Mouse (Mus musculus) erythroblast, embryonic 14.5 days (primary cell): ENCODE data around the gene Eif3i. TPM values are rescaled to one million over a fixed set of nuclear protein-coding genes. Genes with fewer than 3 reads are reported as not detected.

Experiments
- H3K27me3 ChIP-seq: 2 replicates; pipeline ENCODE4 v1.6.1; 2012; ENCODE audit warnings: inconsistent platforms; ENCODE audit not compliant: control insufficient read depth
- H3K36me3 ChIP-seq: 2 replicates; pipeline ENCODE4 v1.6.1; 2012; ENCODE audit warnings: mild to moderate bottlenecking, inconsistent platforms; ENCODE audit not compliant: control insufficient read depth
- H3K4me1 ChIP-seq: 2 replicates; pipeline ENCODE4 v1.6.1; 2012; ENCODE audit warnings: inconsistent platforms; ENCODE audit not compliant: control insufficient read depth
- H3K4me3 ChIP-seq: replicated peaks from 2 replicates; pipeline ENCODE3; 2012; ENCODE audit warnings: moderate library complexity, mild to moderate bottlenecking, inconsistent platforms
- H3K9me3 ChIP-seq: 2 replicates; pipeline ENCODE4 v1.6.1; 2012; ENCODE audit warnings: low read length, inconsistent platforms, mixed read lengths; ENCODE audit not compliant: control insufficient read depth
- GATA1 ChIP-seq: IDR thresholded peaks from 2 replicates; pipeline ENCODE4 v1.6.1; 2012; ENCODE audit warnings: low read length, inconsistent platforms, mixed read lengths
- TAL1 ChIP-seq: IDR thresholded peaks from 3 replicates; pipeline ENCODE4 v1.6.1; 2012; ENCODE audit warnings: low read length, inconsistent platforms, mixed read lengths
- polyA plus RNA-seq: library from polyadenylated mRNA; stranded (reverse); fragments of >175 nt; gene quantifications from 2 replicates; pipeline ENCODE4 v1.2.3, GENCODE M21; 2012

Eif3i gene
- polyA plus RNA-seq, 1 experiment, result 16.7 TPM

- TF ChIP-seq TAL1 (no peak), GATA1 (no peak)
These were observed 10.0 kb upstream of the Eif3i start for GRCm38 (mm10) chr4:129610472-129610871.

DNA sequence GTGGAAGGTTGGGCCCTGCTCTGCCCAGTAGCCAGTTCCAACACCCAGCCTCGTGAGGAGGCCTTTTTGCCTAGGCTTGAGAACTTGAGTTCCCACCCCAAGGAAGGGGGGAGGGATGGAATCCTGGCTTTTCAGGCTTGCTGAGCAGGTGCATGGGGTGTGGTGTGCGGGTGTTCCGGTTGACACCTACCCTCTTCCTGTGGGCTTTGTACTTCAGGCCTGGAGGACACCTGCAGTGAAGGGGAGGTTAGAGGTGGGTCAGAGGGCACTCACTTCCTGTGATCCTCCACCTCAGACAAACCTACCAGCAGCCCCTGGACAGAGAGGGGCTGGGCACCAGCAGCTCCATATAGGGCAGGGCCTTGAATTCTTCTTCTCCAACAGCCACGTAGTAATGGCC lies 9.6 kb upstream of the Eif3i start:
- Histone ChIP-seq H3K4me1 (peaks cover 21% of the 10 kb centered on the region), H3K27me3 (no peaks in the 10 kb centered on the region), H3K4me3 (no peak overlapping the region), H3K36me3 (peaks cover 74% of the 10 kb centered on the region), H3K9me3 (no peaks in the 10 kb centered on the region)
- TF ChIP-seq GATA1 (no peak), TAL1 (no peak)

More at GRCm38 (mm10) chr4:129610472-129610871, 10.0 kb upstream of the Eif3i start:
- H3K4me3 ChIP-seq, result no peak overlapping the region
- no peaks in the 10 kb centered on the region for H3K9me3 ChIP-seq
- peaks cover 70% of the 10 kb centered on the region for H3K36me3 ChIP-seq
- no peaks in the 10 kb centered on the region for H3K27me3 ChIP-seq
- H3K4me1 ChIP-seq, result peaks cover 21% of the 10 kb centered on the region

- no peak overlapping the region for H3K4me3 ChIP-seq
- no peak for TF ChIP-seq GATA1
- TF ChIP-seq TAL1, result no peak
- no peaks in the 10 kb centered on the region for H3K9me3 ChIP-seq
- peaks cover 80% of the 10 kb centered on the region for H3K36me3 ChIP-seq
- peaks cover 23% of the 10 kb centered on the region for H3K4me1 ChIP-seq
- no peaks in the 10 kb centered on the region for H3K27me3 ChIP-seq
These were observed 8.7 kb upstream of the Eif3i start for GRCm38 (mm10) chr4:129609139-129609631.

- Histone ChIP-seq H3K36me3 (peaks cover 82% of the 10 kb centered on the region), H3K27me3 (no peaks in the 10 kb centered on the region), H3K9me3 (no peaks in the 10 kb centered on the region), H3K4me1 (peaks cover 26% of the 10 kb centered on the region), H3K4me3 (no peak overlapping the region)
- TF ChIP-seq TAL1 (no peak), GATA1 (no peak)
These were observed 8.1 kb upstream of the Eif3i start for GRCm38 (mm10) chr4:129608426-129609025.

GRCm38 (mm10) chr4:129588865-129589264 lies 11.6 kb downstream of the Eif3i start:
- TF ChIP-seq GATA1 (peak; percentile 29; the same call in 1 of the 2 replicates), TAL1 (peak; percentile 60)
- H3K9me3 ChIP-seq, result no peaks in the 10 kb centered on the region
- peaks cover 36% of the 10 kb centered on the region for H3K4me1 ChIP-seq
- no peaks in the 10 kb centered on the region for H3K27me3 ChIP-seq
- H3K4me3 ChIP-seq, result peak overlapping the region; percentile 6
- H3K36me3 ChIP-seq, result peaks cover 45% of the 10 kb centered on the region

GRCm38 (mm10) chr4:129586943-129587342 lies 13.5 kb downstream of the Eif3i start:
- Histone ChIP-seq H3K27me3 (no peaks in the 10 kb centered on the region), H3K36me3 (peaks cover 26% of the 10 kb centered on the region), H3K4me1 (peaks cover 39% of the 10 kb centered on the region), H3K9me3 (no peaks in the 10 kb centered on the region), H3K4me3 (no peak overlapping the region)
- TF ChIP-seq TAL1 (no peak), GATA1 (no peak)

- Histone ChIP-seq H3K36me3 (peaks cover 14% of the 10 kb centered on the region), H3K4me3 (peak overlapping the region; percentile 63), H3K4me1 (peaks cover 39% of the 10 kb centered on the region), H3K27me3 (no peaks in the 10 kb centered on the region), H3K9me3 (no peaks in the 10 kb centered on the region)
- no peak for TF ChIP-seq GATA1
- TF ChIP-seq TAL1, result no peak
These were observed 14.7 kb downstream of the Eif3i start for GRCm38 (mm10) chr4:129585773-129586172.

GRCm38 (mm10) chr4:129584884-129585608 lies 15.4 kb downstream of the Eif3i start:
- Histone ChIP-seq H3K9me3 (no peaks in the 10 kb centered on the region), H3K27me3 (no peaks in the 10 kb centered on the region), H3K4me3 (peak overlapping the region; percentile 63), H3K4me1 (peaks cover 37% of the 10 kb centered on the region), H3K36me3 (peaks cover 7% of the 10 kb centered on the region)
- no peak for TF ChIP-seq TAL1
- no peak for TF ChIP-seq GATA1

DNA sequence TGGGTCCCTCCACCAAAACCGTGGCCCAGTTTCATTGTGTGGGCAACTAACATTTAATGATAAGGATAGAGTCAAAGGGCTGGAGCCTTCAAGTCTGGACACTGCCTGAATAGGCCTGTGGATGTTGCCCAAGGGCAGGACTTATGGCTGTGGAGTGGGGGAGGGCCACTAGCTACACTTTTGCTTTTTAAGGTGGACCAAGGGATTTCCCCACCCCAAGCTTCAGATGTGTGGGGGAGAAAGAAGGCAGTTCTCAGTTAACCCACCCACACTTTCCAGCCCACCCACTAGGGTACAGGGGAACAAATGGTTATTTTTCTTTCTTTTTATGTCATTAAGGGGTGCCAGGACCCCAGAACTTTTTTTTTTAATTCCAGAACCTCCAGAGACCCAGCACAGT lies 16.1 kb downstream of the Eif3i start:
- H3K9me3 ChIP-seq, result no peaks in the 10 kb centered on the region
- H3K4me3 ChIP-seq, result no peak overlapping the region
- no peaks in the 10 kb centered on the region for H3K27me3 ChIP-seq
- peaks cover 3% of the 10 kb centered on the region for H3K36me3 ChIP-seq
- TF ChIP-seq TAL1 (no peak), GATA1 (no peak)
- H3K4me1 ChIP-seq, result peaks cover 31% of the 10 kb centered on the region
